Mouse (Mus musculus): ENCODE measurements at regions not wholly inside any gene's neighbourhood (a gene's known extent, or its start where the extent isn't known, plus 50 kb on each side); places are given as distances from the start of the nearest gene placed in this dataset.
A peak's percentile ranks its signal among the peaks of the same experiment; 100 is the strongest.
"Not testable (repeated sequence)": the region's sequence is repeated elsewhere in the genome, so short reads cannot be mapped to it uniquely, and the experiment has no call there.

- no peak for DNase-seq
Observed at GRCm38 (mm10) chr8:96586129-96586528, 697.8 kb upstream of the Got2 start.

- no peak for DNase-seq
Observed at GRCm38 (mm10) chr8:96552512-96552911, 664.2 kb upstream of the Got2 start.

GRCm38 (mm10) chr8:96550408-96550807, 662.1 kb upstream of the Got2 start:
- DNase-seq = no peak

GRCm38 (mm10) chr8:96548663-96549062, 660.3 kb upstream of the Got2 start:
- peak; percentile 15 for DNase-seq

GRCm38 (mm10) chr8:96548187-96548586, 659.8 kb upstream of the Got2 start:
- DNase-seq = no peak

- no peak for DNase-seq
Observed at GRCm38 (mm10) chr8:96542215-96542614, 653.9 kb upstream of the Got2 start.

- DNase-seq = no peak
Observed at GRCm38 (mm10) chr8:96498854-96499253, 610.5 kb upstream of the Got2 start.

- no peak for DNase-seq
Observed at GRCm38 (mm10) chr8:96495406-96495805, 607.1 kb upstream of the Got2 start.

- DNase-seq = no peak
Observed at GRCm38 (mm10) chr8:96489804-96490203, 601.5 kb upstream of the Got2 start.

GRCm38 (mm10) chr8:96488741-96489453, 600.5 kb upstream of the Got2 start:
- DNase-seq = no peak

GRCm38 (mm10) chr8:96455915-96456314, 567.6 kb upstream of the Got2 start:
- DNase-seq = peak; percentile 33

- DNase-seq = peak; percentile 43
Observed at GRCm38 (mm10) chr8:96455336-96455735, 567.0 kb upstream of the Got2 start.

- no peak for DNase-seq
Observed at GRCm38 (mm10) chr8:96429708-96430107, 541.4 kb upstream of the Got2 start.

- peak; percentile 7 for DNase-seq
Observed at GRCm38 (mm10) chr8:96426900-96427299, 538.6 kb upstream of the Got2 start.

- DNase-seq = no peak
Observed at GRCm38 (mm10) chr8:96409601-96410000, 521.3 kb upstream of the Got2 start.

GRCm38 (mm10) chr8:96404549-96405145, 516.3 kb upstream of the Got2 start:
- no peak for DNase-seq

- no peak for DNase-seq
Observed at GRCm38 (mm10) chr8:96403669-96404068, 515.3 kb upstream of the Got2 start.

- DNase-seq = not testable (repeated sequence)
Observed at GRCm38 (mm10) chr8:96399381-96399780, 511.0 kb upstream of the Got2 start.

- peak; percentile 3 for DNase-seq
Observed at GRCm38 (mm10) chr8:96393024-96393423, 504.7 kb upstream of the Got2 start.

GRCm38 (mm10) chr8:96389251-96389650, 500.9 kb upstream of the Got2 start:
- DNase-seq = no peak

- no peak for DNase-seq
Observed at GRCm38 (mm10) chr8:96370500-96370899, 482.2 kb upstream of the Got2 start.

- peak; percentile 17 for DNase-seq
Observed at GRCm38 (mm10) chr8:96362853-96363445, 474.6 kb upstream of the Got2 start.

GRCm38 (mm10) chr8:96350531-96351069, 462.3 kb upstream of the Got2 start:
- no peak for DNase-seq

- no peak for DNase-seq
Observed at GRCm38 (mm10) chr8:96349503-96349902, 461.2 kb upstream of the Got2 start.
